Mouse (Mus musculus): ENCODE data around the gene Prn.

Gene Prn

DNA sequence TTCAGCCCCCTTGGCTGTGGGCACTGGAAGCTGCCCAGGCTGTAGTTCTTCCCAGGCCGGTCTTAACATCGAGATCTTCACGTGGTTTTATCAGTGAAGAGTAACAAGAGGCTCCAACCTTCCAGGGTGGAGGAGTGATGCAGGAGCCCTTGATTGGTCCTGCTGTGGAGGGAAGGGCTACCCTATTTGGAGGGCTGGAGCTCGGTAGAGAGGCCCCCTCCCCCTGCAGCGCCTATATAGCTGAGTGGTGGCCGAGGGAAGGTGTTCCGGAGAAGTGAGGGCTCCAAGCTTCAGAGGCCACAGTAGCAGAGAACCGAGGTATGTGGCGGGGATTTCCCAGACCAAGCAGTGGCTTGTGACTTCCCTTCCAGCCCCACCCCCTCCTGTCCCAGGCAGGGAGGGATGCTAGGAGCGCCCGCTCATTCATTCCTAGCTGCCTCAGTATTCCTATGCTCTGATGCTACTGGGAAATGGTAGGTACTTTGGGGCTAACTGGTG is 40.9 kb downstream of the Prn start, which contains the start of gene Prnd:
TSS of gene Prnd (plus strand) at position 264 of the 498 bp plus-strand sequence.
- no peak for DNase-seq

DNA sequence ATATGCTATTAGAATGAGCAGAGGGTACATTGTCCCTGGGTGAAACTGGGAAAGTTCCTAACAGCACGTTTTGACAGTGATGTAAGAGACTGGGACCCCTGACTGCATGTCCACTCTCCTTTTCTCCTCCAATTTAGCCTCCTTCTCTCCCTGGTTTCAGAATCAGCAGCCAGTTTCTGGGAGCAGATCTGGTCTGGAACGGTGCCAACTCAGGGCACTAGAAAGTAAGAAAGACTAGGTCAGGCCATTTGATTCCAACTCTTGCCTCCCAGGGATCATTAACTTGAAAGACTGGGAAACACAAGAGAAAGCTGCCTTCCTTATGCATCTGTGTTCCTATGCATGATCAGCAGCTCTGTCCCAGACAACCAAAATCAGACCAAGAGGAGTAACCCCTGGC is 42.7 kb downstream of the Prn start:
- peak in 1 of 2 experiments; percentile 58 for DNase-seq

DNA sequence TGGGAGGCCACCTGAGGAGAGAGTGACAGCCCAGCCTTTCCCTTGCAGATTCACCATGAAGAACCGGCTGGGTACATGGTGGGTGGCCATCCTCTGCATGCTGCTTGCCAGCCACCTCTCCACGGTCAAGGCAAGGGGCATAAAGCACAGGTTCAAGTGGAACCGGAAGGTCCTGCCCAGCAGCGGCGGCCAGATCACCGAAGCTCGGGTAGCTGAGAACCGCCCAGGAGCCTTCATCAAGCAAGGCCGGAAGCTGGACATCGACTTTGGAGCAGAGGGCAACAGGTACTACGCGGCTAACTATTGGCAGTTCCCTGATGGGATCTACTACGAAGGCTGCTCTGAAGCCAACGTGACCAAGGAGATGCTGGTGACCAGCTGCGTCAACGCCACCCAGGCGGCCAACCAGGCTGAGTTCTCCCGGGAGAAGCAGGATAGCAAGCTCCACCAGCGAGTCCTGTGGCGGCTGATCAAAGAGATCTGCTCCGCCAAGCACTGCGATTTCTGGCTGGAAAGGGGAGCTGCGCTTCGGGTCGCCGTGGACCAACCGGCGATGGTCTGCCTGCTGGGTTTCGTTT is 43.3 kb downstream of the Prn start:
- peak; percentile 39 to 40 for DNase-seq

DNA sequence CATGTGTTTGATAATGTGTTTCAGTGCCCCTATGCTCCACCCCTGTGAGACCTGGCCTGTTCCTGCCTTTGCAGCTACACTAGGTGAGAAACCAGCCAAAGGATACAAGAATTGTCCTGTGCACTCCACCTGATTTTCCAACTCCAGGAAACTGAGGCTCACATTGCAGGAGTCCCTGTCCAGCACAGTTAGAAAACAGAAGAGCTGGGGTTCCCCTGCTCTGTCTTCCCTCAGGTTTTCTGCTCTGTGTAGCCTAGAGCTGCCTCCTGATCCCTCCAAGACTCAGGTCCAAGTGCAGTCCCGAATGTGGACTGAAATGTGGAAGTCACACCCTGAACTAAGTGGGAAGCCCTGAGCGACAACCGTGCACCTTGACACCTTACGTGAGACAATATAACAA is 44.0 kb downstream of the Prn start:
- no peak for DNase-seq

DNA sequence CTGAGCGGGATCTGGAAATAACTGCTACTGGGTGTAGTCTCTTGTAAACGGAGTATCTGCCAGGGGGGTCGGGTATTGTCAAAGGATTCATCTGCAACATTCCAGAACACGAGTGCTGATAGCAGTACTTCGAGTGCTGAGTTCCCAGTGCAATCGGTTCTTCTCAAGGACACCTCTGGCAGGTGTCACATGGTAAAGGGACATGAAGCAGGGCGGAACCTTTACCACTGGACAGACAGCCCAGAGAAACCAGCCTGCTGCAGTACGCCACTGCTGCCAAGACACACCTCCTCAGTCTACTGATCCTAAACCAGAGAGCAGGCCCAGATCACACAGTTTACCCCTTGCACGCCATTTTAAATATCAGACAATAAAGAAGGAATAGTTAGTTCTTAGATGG is 45.1 kb downstream of the Prn start:
- no peak for DNase-seq

DNA sequence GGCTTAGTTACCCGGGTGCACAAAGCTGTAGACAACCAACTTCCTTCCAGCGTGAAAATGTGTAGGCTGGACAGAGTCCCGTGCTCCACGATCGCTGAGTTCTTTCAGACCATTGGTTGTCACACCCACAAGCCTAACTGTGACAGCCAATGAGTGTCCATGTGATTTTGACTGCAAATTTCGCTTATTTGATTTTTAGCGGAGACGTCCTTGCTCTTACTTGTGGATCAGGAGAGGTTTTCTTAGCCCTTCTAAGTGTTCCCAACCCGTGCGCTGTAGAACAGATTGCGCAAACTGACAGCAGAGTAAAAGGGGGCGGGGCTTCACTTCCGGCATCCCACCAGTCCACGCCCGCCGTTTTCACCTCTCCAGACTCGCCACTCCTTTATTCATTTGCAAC is 45.5 kb downstream of the Prn start:
- peak in 1 of 2 experiments; percentile 33 for DNase-seq

DNA sequence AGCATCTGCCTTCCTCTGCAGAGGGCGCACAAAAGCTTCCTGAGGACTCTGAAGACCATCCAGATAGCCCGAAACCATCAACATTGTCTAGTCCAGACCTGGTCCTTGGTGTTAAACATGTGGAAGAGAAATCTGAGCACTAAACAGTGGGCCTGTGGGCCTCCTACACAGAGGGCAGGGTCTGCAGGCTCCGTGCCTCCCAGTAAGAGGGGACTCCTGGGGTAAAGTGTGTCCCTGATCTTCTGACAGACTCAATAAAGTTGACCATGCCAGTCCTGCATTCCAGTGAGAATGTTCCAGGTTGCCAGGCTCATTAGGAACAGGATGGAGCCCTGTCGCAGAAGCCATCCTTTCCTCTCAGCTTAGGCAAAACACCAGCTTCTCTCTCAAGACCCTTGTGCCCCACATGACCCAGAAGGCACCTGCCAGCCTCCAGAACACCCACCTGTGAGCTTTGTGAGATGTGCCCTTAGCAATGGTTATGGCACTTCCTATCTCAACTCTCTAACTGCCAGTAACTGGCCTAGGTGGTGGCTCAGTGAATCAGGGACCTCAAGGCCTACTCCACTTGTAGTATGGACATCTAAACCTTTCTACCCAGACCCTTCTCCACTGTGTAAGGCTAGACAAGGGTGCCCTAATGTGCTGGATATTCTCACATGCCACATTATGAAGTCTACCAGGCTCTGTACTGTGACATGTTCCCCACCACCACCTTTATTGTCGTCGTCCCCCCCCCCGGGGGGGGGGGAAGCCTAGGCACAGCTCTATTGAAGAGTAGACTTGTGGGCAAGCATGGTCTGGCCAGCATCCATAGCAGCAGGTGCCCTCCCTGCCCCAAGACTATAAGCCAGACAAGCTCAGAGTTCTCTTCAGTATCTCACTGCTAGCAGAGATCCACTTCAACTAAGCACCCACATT is 46.8 kb downstream of the Prn start:
- no peak for DNase-seq

DNA sequence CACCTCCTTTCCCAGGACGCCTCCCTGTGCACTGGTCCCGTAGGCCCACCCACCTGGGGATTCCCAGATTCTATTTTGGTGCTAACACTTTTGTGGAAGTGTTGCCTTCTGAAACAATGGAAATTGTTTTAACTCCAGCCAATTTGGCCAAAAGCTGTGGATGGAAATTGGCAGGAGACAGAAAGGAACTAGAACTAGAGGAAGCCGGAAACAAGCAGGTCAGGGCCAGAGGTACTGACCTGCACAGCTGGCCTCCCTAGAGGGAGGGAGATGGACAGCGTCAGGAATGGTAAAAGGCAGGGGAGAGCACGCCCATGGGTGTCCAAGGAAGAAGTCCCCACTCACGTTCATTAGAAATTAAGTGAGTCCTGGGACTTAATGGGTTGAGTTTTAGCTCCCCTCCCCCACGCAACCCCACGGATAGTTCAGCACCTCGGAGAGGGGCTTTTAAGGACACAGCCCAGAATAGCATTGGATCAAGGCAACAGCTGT is 48.0 kb downstream of the Prn start:
- no peak for DNase-seq

DNA sequence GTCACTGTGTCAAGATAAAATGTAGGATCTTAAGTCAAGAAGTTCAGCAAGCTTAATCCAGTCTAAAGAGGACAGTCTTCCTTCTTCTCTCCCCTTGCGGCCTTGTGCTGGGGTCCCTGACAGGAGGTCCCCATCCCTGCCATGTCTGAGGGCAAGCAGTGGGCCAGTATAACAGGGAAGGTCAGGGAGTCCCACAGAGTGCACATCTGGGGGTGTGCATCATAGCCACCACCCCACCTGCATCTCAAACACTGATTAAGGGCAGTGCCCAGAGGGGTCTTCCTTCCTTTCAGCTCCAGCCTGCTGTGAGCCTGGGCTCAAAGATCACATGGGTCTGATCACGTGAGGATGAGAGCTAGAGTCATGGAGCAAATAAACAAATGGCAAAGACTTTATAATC is 51.9 kb downstream of the Prn start:
- DNase-seq: no peak

DNA sequence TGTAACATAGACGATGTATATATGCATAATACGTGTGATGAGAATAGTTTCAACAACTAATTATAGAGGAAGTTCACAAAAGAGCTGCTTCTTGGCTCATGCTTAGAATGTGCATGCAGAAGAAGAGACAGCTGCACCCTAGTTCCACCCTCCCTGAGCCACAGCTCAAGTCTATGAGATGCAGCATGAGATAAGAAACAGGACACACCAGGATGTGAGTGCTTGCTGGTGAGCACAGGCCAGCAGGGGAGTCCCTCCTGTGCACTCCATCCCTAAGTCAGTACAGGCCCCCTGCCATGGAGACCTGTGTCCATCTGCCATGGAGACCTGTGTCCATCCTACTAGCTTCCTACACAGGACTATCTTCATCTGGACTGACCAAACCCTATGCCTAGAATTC is 60.8 kb downstream of the Prn start:
- no peak for DNase-seq

DNA sequence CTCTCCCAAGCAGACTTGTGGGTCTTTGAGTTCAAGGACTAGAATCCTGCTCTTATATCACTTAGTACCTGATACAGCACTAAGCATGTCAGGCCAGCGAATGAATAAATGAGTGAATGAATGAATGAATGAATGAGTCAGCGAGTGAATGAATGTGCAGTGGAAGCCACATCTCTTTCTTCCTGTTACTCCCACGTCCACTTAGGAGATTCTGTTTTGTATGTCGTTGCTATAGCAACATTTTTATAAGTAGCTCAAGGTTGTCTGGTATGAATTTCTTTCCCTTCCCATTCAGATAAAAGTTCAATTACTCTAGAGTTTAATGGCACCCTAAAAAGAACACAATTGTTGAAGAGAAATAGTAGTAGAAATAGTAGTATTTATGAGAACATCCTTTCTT is 61.3 kb downstream of the Prn start:
- no peak for DNase-seq

DNA sequence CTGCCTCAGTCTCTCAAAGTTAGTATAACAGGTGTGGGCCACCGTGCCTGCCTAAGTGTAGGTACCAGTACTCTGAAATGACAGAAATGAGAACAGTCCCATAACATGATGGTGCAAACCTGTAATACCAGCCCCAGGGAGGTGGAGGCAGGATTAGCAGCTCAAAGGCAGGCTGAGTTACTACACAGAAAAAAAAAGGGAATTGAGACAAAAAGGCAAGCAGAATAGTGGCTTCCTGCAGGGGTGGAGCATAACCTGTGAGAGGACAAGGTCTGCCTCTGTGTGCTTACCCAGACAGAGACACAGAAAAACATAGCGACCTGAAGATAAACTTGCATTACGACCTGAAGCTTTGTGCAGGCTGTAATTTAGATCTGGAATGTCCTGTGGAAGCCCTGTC is 66.9 kb downstream of the Prn start:
- no peak for DNase-seq

DNA sequence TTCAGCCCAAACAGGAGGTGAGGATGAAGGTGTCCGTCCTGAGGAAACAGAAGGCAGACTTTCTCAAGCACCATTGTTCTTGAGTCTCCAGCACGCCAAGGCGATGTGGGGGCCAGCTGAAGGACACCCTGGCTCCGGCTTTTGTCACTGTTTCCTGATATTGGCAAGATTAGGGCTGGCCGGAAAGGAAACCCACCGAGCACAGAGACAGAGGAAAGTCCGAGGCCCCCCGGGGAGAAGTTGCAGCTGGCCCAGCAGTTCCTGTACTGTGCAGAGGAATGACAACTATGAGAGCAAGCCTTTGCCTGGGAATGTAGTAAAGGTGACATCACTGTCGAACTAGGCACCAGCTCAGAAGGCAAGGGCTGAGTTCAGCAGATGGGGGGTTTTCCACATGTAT is 71.1 kb downstream of the Prn start:
- DNase-seq: no peak

DNA sequence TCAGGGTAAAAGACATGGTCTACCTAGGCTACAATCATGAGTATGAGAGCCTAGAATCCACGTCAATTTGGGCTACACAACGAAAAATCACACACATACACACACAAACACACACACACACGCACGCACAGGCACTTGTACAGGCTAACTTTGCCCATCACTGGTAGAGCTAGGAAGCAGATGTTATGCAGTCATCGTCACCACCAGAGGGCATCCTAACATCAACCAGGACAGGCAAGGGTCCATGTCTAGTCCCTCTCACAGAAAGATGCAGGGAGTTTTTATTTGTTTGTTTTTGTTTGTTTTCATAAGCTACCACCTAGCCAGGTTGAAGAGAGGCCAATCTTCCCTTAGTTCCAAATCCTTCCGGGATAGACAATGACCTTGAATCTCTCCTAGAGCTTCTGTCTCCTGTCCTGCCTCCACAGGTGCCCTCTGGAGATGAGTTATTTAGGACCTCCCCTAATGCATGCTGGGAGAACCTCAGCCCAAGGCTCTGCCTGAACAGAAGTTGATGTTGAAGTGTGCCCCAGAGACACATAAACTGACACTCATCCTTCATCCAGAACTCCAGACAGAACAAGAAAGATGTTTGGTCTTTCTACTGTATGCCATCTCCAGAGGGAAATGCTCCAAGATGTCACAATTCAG is 72.9 kb downstream of the Prn start:
- peak; percentile 52 to 73 for DNase-seq

DNA sequence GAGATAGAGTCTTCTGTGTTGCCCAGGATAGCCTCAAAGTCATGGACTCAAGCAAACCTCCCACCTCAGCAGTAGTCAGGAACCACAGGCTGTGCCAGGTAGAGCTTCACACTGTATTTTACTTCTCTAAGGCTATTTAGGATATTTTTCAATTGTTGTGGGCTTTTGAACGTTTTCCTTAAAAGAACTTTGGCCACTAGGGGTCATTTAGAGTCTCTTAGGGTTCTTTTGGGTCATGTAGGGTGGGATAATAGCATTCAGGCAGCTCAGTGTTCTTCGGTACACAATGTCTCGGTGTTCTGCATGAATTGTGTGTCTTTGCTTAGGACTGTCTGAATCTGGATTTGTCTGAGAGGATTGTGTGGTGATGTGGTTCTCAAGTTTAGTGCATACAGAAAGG is 78.2 kb downstream of the Prn start:
- DNase-seq: no peak

DNA sequence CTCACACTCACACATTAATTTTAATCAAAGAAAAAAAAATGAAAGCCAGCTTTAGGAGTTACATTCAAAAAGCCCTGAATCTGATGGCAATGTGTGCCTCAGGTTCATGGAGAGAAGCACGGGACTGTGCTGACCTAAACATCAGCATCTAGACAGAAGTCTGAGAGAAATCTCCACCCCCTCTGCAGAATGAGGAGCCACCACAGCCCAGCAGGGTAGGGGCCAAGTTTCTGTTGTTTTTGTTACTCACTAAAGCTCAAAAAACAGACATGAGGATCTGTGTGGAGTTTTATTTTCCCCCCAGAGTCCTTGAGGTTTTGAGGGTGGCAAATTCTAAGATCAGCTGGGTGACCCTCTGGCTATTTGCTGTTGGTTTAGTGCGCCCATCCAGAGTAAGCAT is 78.8 kb downstream of the Prn start:
- DNase-seq: no peak

DNA sequence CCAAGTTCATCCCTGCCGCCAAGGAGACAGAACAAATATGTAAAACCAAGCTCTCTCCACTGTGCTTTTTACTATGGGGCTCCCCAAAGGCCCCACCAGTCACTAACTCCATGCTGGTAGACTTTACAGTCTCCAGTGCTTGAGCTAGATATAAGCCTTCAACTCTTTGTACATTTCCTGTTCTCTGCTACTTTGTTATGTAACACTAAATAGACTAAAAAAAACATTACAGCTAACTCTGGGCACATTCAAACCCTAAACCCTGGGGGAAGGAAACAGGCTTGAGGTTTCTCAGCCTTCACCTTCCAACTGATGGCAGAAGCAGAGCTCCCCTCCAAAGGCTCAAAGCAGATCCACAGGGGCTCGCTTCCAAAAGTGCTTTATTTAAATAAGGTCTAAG is 82.7 kb downstream of the Prn start:
- DNase-seq: no peak

DNA sequence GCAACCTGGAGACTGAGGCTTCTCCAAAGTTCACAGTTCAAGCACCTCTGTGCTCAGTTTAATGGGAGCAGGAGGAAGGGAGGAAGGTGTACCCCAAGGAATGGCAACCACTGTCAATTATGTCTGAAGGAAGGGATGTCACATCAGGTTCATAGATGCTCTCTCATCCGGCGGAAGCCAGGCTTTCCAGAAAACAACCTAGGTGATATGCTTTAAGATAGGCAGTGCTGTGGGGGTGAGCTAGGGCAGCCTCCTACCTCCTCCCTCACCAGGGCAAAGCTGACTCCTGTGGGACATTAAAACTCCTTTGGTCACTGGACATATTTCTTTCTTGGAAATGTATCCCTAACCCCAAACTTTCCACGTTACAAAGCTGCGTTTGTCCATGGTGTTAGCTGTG is 83.4 kb downstream of the Prn start:
- DNase-seq: no peak

DNA sequence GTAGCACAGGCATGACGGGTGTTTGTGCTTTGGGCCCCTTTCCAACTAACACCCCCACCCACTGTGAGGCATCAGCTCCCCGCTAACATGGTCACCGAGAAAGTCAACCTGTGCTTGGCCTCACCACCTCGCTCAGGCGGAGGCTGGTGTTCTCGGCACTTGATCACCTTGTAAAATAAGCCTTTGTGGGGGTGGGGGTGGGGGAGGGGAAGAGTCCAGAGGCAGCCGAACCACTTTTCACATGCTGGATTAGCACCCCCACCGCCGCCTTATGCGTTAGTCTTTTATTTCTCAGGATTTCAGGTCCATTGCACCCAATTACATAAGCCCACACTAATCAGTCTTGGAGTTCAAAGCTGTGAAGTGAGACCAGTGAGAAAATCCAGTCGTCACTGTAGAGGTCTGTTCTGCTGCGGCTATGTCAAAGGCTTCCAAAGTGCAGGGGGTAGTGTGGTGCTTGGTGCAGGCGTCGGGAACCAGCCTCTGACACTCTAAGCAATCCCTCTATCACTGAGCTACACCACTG is 83.9 kb downstream of the Prn start:
- peak in 1 of 2 experiments; percentile 22 for DNase-seq

DNA sequence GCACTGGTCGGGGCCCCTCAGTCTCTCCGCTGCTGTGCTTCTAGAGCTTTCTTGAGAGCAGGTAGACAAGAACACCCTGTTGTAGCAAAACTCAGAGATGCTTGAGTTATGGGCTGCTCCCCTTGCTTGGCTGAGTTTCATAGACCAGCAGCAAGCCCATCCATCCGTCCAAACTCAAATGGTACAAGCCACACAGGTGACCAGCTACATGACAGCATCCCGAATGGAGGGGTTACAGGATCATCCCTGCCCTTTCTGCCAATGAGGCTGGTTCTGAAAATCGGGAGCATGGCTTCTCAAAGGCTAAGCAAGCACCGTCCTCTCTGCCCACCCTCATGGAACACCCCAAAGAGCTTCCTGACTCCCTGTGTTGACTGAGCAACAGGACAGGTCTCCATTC is 85.2 kb downstream of the Prn start:
- no peak for DNase-seq

DNA sequence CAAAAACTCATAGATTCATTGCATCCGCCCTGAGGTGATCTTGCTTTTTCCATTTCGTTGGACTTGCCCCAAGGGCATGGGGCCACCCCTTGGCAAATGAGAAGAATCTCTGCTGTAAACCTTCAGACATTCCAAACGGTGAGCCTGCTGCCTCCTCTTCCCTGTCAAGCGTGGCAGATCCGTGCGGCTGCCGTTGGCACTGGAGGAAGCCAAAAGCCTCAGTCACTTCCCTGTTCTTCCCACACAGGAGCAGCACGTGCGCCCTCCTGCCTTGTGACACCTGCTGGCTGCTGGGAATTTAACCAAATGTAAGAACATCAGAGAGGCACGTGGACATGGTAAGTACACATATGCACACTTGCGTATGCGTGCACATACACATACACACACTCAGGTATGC is 86.0 kb downstream of the Prn start:
- DNase-seq: peak; percentile 67 to 71

DNA sequence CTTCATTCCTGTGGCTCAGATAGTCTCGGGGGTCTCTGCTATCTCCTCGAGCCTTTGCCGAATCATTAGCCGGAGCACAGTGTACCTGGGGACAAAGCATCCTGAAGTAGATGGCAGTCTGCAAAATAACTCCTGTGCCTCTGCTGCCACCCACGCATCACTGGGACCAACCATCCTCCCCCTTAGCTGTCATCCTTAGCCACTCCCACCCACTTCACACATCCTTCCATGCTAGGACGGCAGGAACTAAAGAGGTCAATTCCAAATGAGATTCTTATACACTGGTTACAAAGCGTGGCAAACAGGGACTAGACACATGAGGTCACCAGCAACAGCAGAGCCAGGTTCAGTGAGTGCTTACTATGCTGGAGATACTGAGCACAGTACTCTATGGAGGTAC is 86.6 kb downstream of the Prn start:
- no peak for DNase-seq

DNA sequence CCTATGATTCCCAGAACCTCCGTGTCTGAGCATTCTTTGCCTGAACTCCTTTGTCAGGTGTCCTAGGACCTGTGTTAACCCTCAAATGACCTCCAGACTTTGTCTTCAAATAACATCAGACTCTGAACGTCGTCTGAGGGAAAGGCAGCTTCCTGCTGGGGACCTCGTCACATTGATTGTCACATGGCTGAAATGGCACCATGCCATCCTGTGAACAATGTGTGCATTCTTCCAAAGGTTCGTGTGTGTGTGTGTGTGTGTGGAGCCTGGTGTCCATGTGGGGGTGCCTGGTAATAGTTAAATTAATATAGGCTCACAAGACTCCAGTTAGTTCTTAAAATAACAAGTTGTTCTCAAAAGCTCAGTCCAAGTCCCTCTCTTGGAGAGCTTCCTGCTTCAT is 87.6 kb downstream of the Prn start:
- DNase-seq: no peak

Data from cerebellum, postnatal 25 days (tissue).